Mouse (Mus musculus) MEL (cell line): Measurements from ENCODE around the gene Gcg. TPM values are rescaled to one million over a fixed set of nuclear protein-coding genes. Genes with fewer than 3 reads are reported as not detected.
A peak's percentile ranks its signal among the peaks of the same experiment; 100 is the strongest.

Experiments
- DNase-seq: peaks from one replicate; pipeline ENCODE4 v3.0.0; 2011; ENCODE audit warnings: low read depth, low spot score
- H3K27ac ChIP-seq: 2 replicates; pipeline ENCODE4 v1.5.1; 2012; ENCODE audit warnings: low read depth, mild to moderate bottlenecking, control low read depth, low read length, moderate library complexity; ENCODE audit not compliant: control insufficient read depth
- H3K27me3 ChIP-seq, 2 experiments: fragments of 150-350 bp in 1 of 2; sonication (generic) in 1 of 2; 2 replicates each; pipeline ENCODE4 v1.6.1; 2012; ENCODE audit warnings: low read length in 2 of 2, mild to moderate bottlenecking in 2 of 2, improper control_type of control experiment in 1 of 2, moderate library complexity in 1 of 2; ENCODE audit not compliant: insufficient read depth in 2 of 2, control insufficient read depth in 1 of 2
- H3K36me3 ChIP-seq, 2 experiments: 2 replicates each; pipeline ENCODE4 v1.6.1; 2012 to 2014; ENCODE audit warnings: low read length in 2 of 2, improper control_type of control experiment in 1 of 2, inconsistent platforms in 1 of 2, mild to moderate bottlenecking in 1 of 2; ENCODE audit not compliant: insufficient read depth in 2 of 2, control insufficient read depth in 1 of 2
- H3K4me1 ChIP-seq, 2 experiments: fragments of 150-350 bp in 1 of 2; sonication (generic) in 1 of 2; 2 replicates each; pipeline ENCODE4 v1.6.1; 2012; ENCODE audit warnings: low read length in 2 of 2, improper control_type of control experiment in 1 of 2, mild to moderate bottlenecking in 1 of 2; ENCODE audit not compliant: insufficient read depth in 2 of 2, control insufficient read depth in 1 of 2
- H3K4me3 ChIP-seq, 2 experiments: fragments of 150-350 bp in 1 of 2; sonication (generic) in 1 of 2; 2 replicates each; pipeline ENCODE4 v1.5.1; 2012; ENCODE audit warnings: low read depth in 2 of 2, low read length in 2 of 2, mild to moderate bottlenecking in 2 of 2, moderate library complexity in 2 of 2, control low read depth in 1 of 2, improper control_type of control experiment in 1 of 2; ENCODE audit not compliant: control insufficient read depth in 1 of 2, insufficient read depth in 1 of 2
- H3K79me2 ChIP-seq: 2 replicates; pipeline ENCODE4 v1.6.1; 2012; ENCODE audit warnings: mild to moderate bottlenecking, low read length, moderate library complexity; ENCODE audit not compliant: control insufficient read depth, poor library complexity, insufficient read depth
- H3K9ac ChIP-seq: 2 replicates; pipeline ENCODE4 v1.6.1; 2012; ENCODE audit warnings: low read depth, mild to moderate bottlenecking, control low read depth, low read length, moderate library complexity; ENCODE audit not compliant: control insufficient read depth, poor library complexity, severe bottlenecking
- H3K9me3 ChIP-seq: fragments of 150-350 bp; sonication (generic); replicated peaks from 2 replicates; pipeline ENCODE4 v1.6.1; 2012; ENCODE audit warnings: mild to moderate bottlenecking, low read length, improper control_type of control experiment, moderate library complexity; ENCODE audit not compliant: insufficient read depth
- BHLHE40 ChIP-seq: IDR thresholded peaks from 2 replicates; pipeline ENCODE4 v1.6.1; 2012; ENCODE audit warnings: low read depth, mild to moderate bottlenecking, inconsistent platforms, low read length, improper control_type of control experiment, borderline replicate concordance
- CHD2 ChIP-seq: IDR thresholded peaks from 2 replicates; pipeline ENCODE4 v1.6.1; 2011; ENCODE audit warnings: low read length, improper control_type of control experiment
- E2F4 ChIP-seq: IDR thresholded peaks from 2 replicates; pipeline ENCODE4 v1.6.1; 2011; ENCODE audit warnings: low read depth, low read length, improper control_type of control experiment, borderline replicate concordance
- ELF1 ChIP-seq: IDR thresholded peaks from 2 replicates; pipeline ENCODE4 v1.6.1; 2014; ENCODE audit warnings: low read depth, mild to moderate bottlenecking, inconsistent platforms, low read length, improper control_type of control experiment, moderate library complexity
- EP300 ChIP-seq, 2 experiments: IDR thresholded peaks; 2 replicates each; pipeline ENCODE4 v1.6.1; 2011; ENCODE audit warnings: improper control_type of control experiment in 2 of 2, low read length in 2 of 2, low read depth in 1 of 2, mild to moderate bottlenecking in 1 of 2
- ETS1 ChIP-seq: IDR thresholded peaks from 2 replicates; pipeline ENCODE4 v1.6.1; 2012; ENCODE audit warnings: low read depth, mild to moderate bottlenecking, inconsistent platforms, low read length, improper control_type of control experiment, moderate library complexity
- GATA1 ChIP-seq: IDR thresholded peaks from 2 replicates; pipeline ENCODE4 v1.6.1; 2011; ENCODE audit warnings: low read depth, low read length, improper control_type of control experiment
- JUND ChIP-seq: IDR thresholded peaks from 2 replicates; pipeline ENCODE4 v1.6.1; 2011; ENCODE audit warnings: low read depth, mild to moderate bottlenecking, improper control_type of control experiment, low read length
- KAT2A ChIP-seq: conservative IDR thresholded peaks from 2 replicates; pipeline ENCODE4 v1.6.1; 2012; ENCODE audit warnings: low read depth, low read length, improper control_type of control experiment, inconsistent platforms
- MAFK ChIP-seq: IDR thresholded peaks from 2 replicates; pipeline ENCODE4 v1.6.1; 2011; ENCODE audit warnings: low read depth, mild to moderate bottlenecking, low read length, improper control_type of control experiment, borderline replicate concordance
- MAX ChIP-seq: IDR thresholded peaks from 2 replicates; pipeline ENCODE4 v1.6.1; 2011; ENCODE audit warnings: low read length, improper control_type of control experiment
- MAZ ChIP-seq: IDR thresholded peaks from 2 replicates; pipeline ENCODE4 v1.6.1; 2012; ENCODE audit warnings: low read depth, mild to moderate bottlenecking, inconsistent platforms, low read length, improper control_type of control experiment
- MEF2A ChIP-seq: IDR thresholded peaks from 2 replicates; pipeline ENCODE4 v1.6.1; 2014; ENCODE audit warnings: low read depth, mild to moderate bottlenecking, inconsistent platforms, low read length, improper control_type of control experiment; ENCODE audit not compliant: poor library complexity, insufficient replicate concordance, severe bottlenecking; ENCODE audit errors: extremely low read depth
- MXI1 ChIP-seq: IDR thresholded peaks from 2 replicates; pipeline ENCODE4 v1.6.1; 2011; ENCODE audit warnings: mild to moderate bottlenecking, low read depth, low read length, improper control_type of control experiment
- NRF1 ChIP-seq: IDR thresholded peaks from 2 replicates; pipeline ENCODE4 v1.6.1; 2014; ENCODE audit warnings: low read depth, mild to moderate bottlenecking, inconsistent platforms, low read length, improper control_type of control experiment, moderate library complexity; ENCODE audit not compliant: poor library complexity, insufficient read depth, severe bottlenecking
- POLR2AphosphoS5 ChIP-seq: IDR thresholded peaks from 2 replicates; pipeline ENCODE4 v1.6.1; 2012; ENCODE audit warnings: low read depth, borderline replicate concordance, mild to moderate bottlenecking, inconsistent platforms, low read length, moderate library complexity, mixed read lengths
- RAD21 ChIP-seq: IDR thresholded peaks from 2 replicates; pipeline ENCODE4 v1.6.1; 2011; ENCODE audit warnings: mild to moderate bottlenecking, low read depth, low read length, improper control_type of control experiment
- RCOR1 ChIP-seq: IDR thresholded peaks from 2 replicates; pipeline ENCODE4 v1.6.1; 2012; ENCODE audit warnings: low read depth, mild to moderate bottlenecking, inconsistent platforms, low read length, improper control_type of control experiment
- SIN3A ChIP-seq: IDR thresholded peaks from 2 replicates; pipeline ENCODE4 v1.6.1; 2012; ENCODE audit warnings: low read length, improper control_type of control experiment, inconsistent platforms
- SMC3 ChIP-seq: IDR thresholded peaks from 2 replicates; pipeline ENCODE4 v1.6.1; 2011; ENCODE audit warnings: low read depth, low read length, improper control_type of control experiment
- TBP ChIP-seq: IDR thresholded peaks from 2 replicates; pipeline ENCODE4 v1.8.0; 2011; ENCODE audit warnings: low read depth, low read length, improper control_type of control experiment
- TCF12 ChIP-seq: IDR thresholded peaks from 2 replicates; pipeline ENCODE4 v1.6.1; 2014; ENCODE audit warnings: low read depth, mild to moderate bottlenecking, inconsistent platforms, low read length, improper control_type of control experiment, moderate library complexity
- USF1 ChIP-seq: IDR thresholded peaks from 2 replicates; pipeline ENCODE4 v1.6.1; 2014; ENCODE audit warnings: low read depth, mild to moderate bottlenecking, inconsistent platforms, low read length, improper control_type of control experiment, moderate library complexity
- USF2 ChIP-seq, 2 experiments: IDR thresholded peaks; 2 replicates each; pipeline ENCODE4 v1.6.1; 2011 to 2012; ENCODE audit warnings: improper control_type of control experiment in 2 of 2, low read length in 2 of 2, borderline replicate concordance in 1 of 2, inconsistent platforms in 1 of 2, low read depth in 1 of 2, mild to moderate bottlenecking in 1 of 2; ENCODE audit not compliant: insufficient read depth in 1 of 2
- ZC3H11A ChIP-seq: IDR thresholded peaks from 2 replicates; pipeline ENCODE4 v1.6.1; 2012; ENCODE audit warnings: low read depth, mild to moderate bottlenecking, inconsistent platforms, low read length, improper control_type of control experiment
- ZKSCAN1 ChIP-seq: IDR thresholded peaks from 2 replicates; pipeline ENCODE4 v1.6.1; 2012; ENCODE audit warnings: low read depth, mild to moderate bottlenecking, inconsistent platforms, low read length, improper control_type of control experiment, moderate library complexity
- ZMIZ1 ChIP-seq: IDR thresholded peaks from 2 replicates; pipeline ENCODE4 v1.6.1; 2012; ENCODE audit warnings: low read depth, mild to moderate bottlenecking, inconsistent platforms, low read length, improper control_type of control experiment, moderate library complexity
- ZNF384 ChIP-seq: IDR thresholded peaks from 2 replicates; pipeline ENCODE4 v1.6.1; 2012; ENCODE audit warnings: low read depth, mild to moderate bottlenecking, inconsistent platforms, low read length, improper control_type of control experiment
- polyA plus RNA-seq, 2 experiments: library from polyadenylated mRNA; stranded (reverse) in 1 of 2; unstranded in 1 of 2; fragments of >175 nt in 1 of 2; fragments of >200 nt in 1 of 2; gene quantifications; 2 replicates each; pipeline versions ENCODE4 v1.2.1 to v1.2.4; 2012; ENCODE audit warnings: low replicate concordance in 2 of 2, low read depth in 1 of 2; ENCODE audit not compliant: insufficient read length in 2 of 2, insufficient read depth in 1 of 2, missing spikeins in 1 of 2
- total RNA-seq: library from RNA; depleted of rRNA; stranded (reverse); fragments of 300-350 nt; gene quantifications from 2 replicates; pipeline ENCODE4 v1.2.3, GENCODE M21; 2012

Gene Gcg
- total and polyA plus RNA-seq, 3 experiments, result not detected

DNA sequence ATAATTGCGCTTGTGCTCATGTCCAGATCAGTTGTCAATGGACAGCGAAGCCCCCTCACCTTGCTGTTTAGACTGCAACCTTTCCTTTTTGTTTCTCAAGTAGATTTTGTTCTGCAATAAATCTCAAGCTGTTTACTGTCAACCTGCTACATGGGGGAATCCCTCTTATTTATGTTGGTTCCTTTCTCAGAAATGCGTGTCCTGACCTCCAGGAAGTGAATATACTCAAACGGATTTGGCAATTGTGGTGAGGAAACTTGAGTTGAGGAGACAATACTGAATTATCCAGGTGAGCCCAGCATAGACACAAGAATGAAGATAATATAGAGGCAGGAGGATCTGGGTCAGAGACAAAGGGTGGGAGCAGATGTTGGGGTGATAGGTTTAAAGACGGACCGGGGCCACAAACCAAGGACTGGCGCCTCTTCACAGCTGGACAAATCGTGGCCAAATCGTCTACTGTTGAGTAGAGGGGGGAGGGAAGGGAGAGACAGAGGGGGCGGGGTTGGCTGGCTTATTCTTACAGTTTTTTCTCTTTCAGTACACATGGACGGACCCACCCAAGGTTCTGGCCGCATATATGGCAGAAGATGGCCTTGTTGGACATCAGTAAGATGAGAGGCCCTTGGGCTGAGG is 22.5 kb downstream of the Gcg start:
- DNase-seq, result no peak
- Histone ChIP-seq H3K79me2 (no peaks in the 10 kb centered on the region), H3K27me3 (no peaks in the 10 kb centered on the region), H3K36me3 (peaks cover 0 to 8% of the 10 kb centered on the region in 2 experiments; a peak in 2 of 4 replicates), H3K27ac (peak overlapping the region; percentile 43), H3K9ac (peak overlapping the region; percentile 38), H3K4me3 (0 out of 4 replicates have a peak overlapping the region, but pooled peaks of 1 of the 2 experiments have one; percentile 11), H3K9me3 (no peaks in the 10 kb centered on the region), H3K4me1 (peaks cover 6 to 12% of the 10 kb centered on the region in 2 experiments)
- TF ChIP-seq RCOR1 (no peak), SIN3A (peak; percentile 9; the same call in 1 of the 2 replicates)

DNA sequence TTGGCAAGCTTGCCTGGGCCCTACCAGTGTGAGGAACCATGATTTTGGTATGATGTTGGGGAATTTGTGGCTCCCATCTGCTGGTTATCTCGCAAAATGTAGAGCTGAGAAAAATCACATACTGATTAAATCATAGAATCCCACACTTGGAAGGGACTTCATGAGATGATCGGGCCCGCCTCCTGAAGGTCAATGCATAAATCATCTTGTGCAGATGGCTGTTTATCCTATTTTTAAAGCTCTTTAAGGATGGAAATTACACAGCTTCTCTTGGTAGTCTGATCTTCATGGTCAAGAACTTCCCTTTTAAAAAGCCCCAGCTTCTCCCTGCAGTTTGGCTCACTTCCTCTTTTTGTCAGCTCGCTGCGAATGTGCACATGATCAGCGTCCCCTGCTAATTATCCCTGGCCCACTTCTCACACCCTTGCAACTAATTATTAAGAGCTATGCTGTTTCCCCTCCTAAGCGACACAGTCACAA is 23.2 kb downstream of the Gcg start:
- H3K9me3 ChIP-seq, result no peaks in the 10 kb centered on the region
- H3K9ac ChIP-seq, result peak overlapping the region; percentile 57
- DNase-seq, result peak; percentile 92
- H3K79me2 ChIP-seq, result no peaks in the 10 kb centered on the region
- peaks cover 6 to 12% of the 10 kb centered on the region in 2 experiments for H3K4me1 ChIP-seq
- H3K27ac ChIP-seq, result peak overlapping the region; percentile 84
- H3K27me3 ChIP-seq, result no peaks in the 10 kb centered on the region
- peaks cover 0 to 8% of the 10 kb centered on the region in 2 experiments; a peak in 2 of 4 replicates for H3K36me3 ChIP-seq
- peak overlapping the region; percentile 56 to 59 for H3K4me3 ChIP-seq
- TF ChIP-seq ZMIZ1, result no peak
- TF ChIP-seq MXI1, result peak; percentile 61; the same call in 1 of the 2 replicates
- peak; percentile 38 for TF ChIP-seq GATA1
- TF ChIP-seq USF1, result peak; percentile 74
- no peak; the same call in 1 of the 2 replicates for TF ChIP-seq ZC3H11A
- TF ChIP-seq BHLHE40, result peak; percentile 89; the same call in 1 of the 2 replicates
- TF ChIP-seq USF2 (IDR thresholded peaks at IDR 0.05; ENCODE audit: borderline replicate concordance in 1 of 2, insufficient read depth in 1 of 2, low read depth in 1 of 2, low read length in 2 of 2), result no peak
- TF ChIP-seq POLR2AphosphoS5, result no peak
- no peak for TF ChIP-seq E2F4
- peak; percentile 52 for TF ChIP-seq TCF12
- peak; percentile 21; the same call in 1 of the 2 replicates for TF ChIP-seq ZNF384
- TF ChIP-seq SMC3, result peak; percentile 42
- no peak for TF ChIP-seq CHD2
- TF ChIP-seq MEF2A, result no peak
- TF ChIP-seq ZKSCAN1, result no peak
- TF ChIP-seq JUND, result no peak
- TF ChIP-seq TBP, result peak; percentile 51; the same call in 1 of the 2 replicates
- peak; percentile 65; the same call in 1 of the 2 replicates for TF ChIP-seq MAX
- peak; percentile 70; the same call in 1 of the 2 replicates for TF ChIP-seq RCOR1
- TF ChIP-seq RAD21, result peak; percentile 9
- TF ChIP-seq MAZ, result 0 out of 2 replicates have a peak, but pooled peaks have one; percentile 44
- peak; percentile 63; the same call in 1 of the 2 replicates for TF ChIP-seq SIN3A
- no peak for TF ChIP-seq ELF1
- TF ChIP-seq MAFK, result no peak
- TF ChIP-seq KAT2A, result no peak
- TF ChIP-seq NRF1, result no peak
- TF ChIP-seq EP300 (IDR thresholded peaks at IDR 0.05; ENCODE audit: low read depth in 1 of 2, low read length in 2 of 2), result peak; percentile 47 to 83
- peak; percentile 64; the same call in 1 of the 2 replicates for TF ChIP-seq ETS1
